Mouse (Mus musculus) embryonic facial prominence, embryonic 15.5 days (tissue): ENCODE measurements around the gene Smc1a. TPM values are rescaled to one million over a fixed set of nuclear protein-coding genes. Genes with fewer than 3 reads are reported as not detected.

ENCODE experiments used
- ATAC-seq: fragments of 200-750 bp; cut with Nextera tagmentation; 2 replicates; pipeline ENCODE4 v1.8.0; 2017; ENCODE audit warnings: low read depth, moderate TSS enrichment; ENCODE audit not compliant: insufficient number of reproducible peaks, low FRiP score, low TSS enrichment
- H3K27ac ChIP-seq: fragments of 300-500 bp; sonication (generic); replicated peaks from 2 replicates; pipeline ENCODE4 v1.5.1; 2015; ENCODE audit warnings: mild to moderate bottlenecking, inconsistent platforms
- H3K27me3 ChIP-seq: fragments of 300-500 bp; sonication (generic); 2 replicates; pipeline ENCODE4 v1.6.1; 2015; ENCODE audit warnings: inconsistent platforms
- H3K36me3 ChIP-seq: fragments of 300-500 bp; sonication (generic); 2 replicates; pipeline ENCODE4 v1.6.1; 2015; ENCODE audit warnings: mild to moderate bottlenecking, inconsistent platforms
- H3K4me1 ChIP-seq: fragments of 300-500 bp; sonication (generic); 2 replicates; pipeline ENCODE4 v1.6.1; 2015; ENCODE audit warnings: inconsistent platforms
- H3K4me2 ChIP-seq: fragments of 300-500 bp; sonication (generic); replicated peaks from 2 replicates; pipeline ENCODE4 v1.6.1; 2015; ENCODE audit warnings: mild to moderate bottlenecking, inconsistent platforms
- H3K4me3 ChIP-seq: fragments of 300-500 bp; sonication (generic); replicated peaks from 2 replicates; pipeline ENCODE4 v1.5.1; 2015; ENCODE audit warnings: mild to moderate bottlenecking, inconsistent platforms
- H3K9ac ChIP-seq: fragments of 300-500 bp; sonication (generic); 2 replicates; pipeline ENCODE4 v1.6.1; 2015; ENCODE audit warnings: inconsistent platforms
- H3K9me3 ChIP-seq: fragments of 300-500 bp; sonication (generic); replicated peaks from 2 replicates; pipeline ENCODE4 v1.6.1; 2016; ENCODE audit warnings: inconsistent platforms
- WGBS: fragments of 180-500 bp; shearing (Covaris S2); methylation state at CpG from one replicate; pipeline ENCODE4 v1.1.7; 2015; 5-methylcytosine and 5-hydroxymethylcytosine counted together
- polyA plus RNA-seq: library from polyadenylated mRNA; unstranded; fragments of >200 nt; fragmentation: Nextera tagmentation; extraction: Ambion mirVana; gene quantifications from 2 replicates; pipeline ENCODE4 v1.2.1, GENCODE M21; 2015

Gene Smc1a
- polyA plus RNA-seq, result 98.2 and 100 TPM in 2 replicates

DNA sequence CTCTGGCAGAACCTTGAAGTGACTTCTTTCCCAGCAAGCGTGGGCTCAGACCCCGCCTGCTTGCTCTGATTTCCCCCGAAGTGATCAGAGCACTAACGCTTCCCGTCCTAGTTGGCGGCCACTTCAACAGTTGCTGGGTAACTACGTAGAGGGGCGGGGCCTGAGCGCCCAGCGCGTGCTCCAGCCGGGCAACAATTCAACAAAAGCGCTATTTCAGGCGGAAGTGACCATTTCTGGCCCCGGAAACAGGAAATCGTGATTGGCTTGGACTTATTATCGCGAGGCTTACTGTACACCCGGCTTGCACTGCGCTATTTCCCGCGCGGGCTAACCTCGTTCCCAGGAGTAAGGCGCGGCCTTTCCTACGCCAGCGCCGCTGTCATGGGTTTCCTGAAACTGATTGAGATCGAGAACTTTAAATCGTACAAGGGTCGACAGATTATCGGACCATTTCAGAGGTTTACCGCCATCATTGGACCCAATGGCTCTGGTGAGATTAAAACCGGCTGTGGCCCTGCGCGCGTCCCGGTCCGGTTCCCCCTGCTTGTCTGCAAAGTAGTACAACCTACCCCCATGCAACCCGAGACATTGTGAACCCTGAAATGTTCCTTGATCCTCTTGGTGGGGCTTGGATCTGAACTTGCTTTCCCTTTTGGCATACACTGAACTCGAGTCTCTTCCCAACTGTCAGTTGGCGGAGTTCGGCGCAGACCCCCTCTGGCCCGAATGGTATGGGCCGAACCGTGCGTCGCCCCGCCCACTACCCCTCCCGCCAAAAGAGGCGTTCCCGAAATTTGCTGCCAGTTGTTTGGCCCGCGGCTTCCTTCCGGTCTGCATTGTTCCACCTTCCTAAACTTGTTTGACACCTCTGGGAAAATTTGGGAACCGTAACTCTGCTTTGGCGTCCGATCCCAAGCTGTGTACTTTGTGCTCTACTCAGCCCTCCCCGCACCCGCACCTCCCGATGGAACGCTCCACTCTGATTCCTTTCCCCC lies at the start of gene Smc1a, which contains the start of gene Ribc1:
Gene Smc1a (plus strand): TSS at position 278 of the 995 bp plus-strand sequence.
Gene Ribc1 (minus strand): TSS at position 145 of the 995 bp plus-strand sequence.
- ATAC-seq, result peak; percentile 98
- WGBS, result 18% methylated on average over 64 of the region's 64 CpGs
- Histone ChIP-seq H3K9ac (peak within 1 kb of the TSS; percentile 39), H3K4me1 (0 out of 2 replicates have a peak, but pooled peaks cover 3% of the 10 kb centered on the region), H3K4me3 (peak within 1 kb of the TSS; percentile 56), H3K9me3 (no peaks in the 10 kb centered on the region), H3K27ac (peak within 1 kb of the TSS; percentile 95), H3K4me2 (peak within 1 kb of the TSS; percentile 51), H3K36me3 (no peaks in the 10 kb centered on the region), H3K27me3 (peaks cover 10% of the 10 kb centered on the region; the same call in 1 of the 2 replicates)

DNA sequence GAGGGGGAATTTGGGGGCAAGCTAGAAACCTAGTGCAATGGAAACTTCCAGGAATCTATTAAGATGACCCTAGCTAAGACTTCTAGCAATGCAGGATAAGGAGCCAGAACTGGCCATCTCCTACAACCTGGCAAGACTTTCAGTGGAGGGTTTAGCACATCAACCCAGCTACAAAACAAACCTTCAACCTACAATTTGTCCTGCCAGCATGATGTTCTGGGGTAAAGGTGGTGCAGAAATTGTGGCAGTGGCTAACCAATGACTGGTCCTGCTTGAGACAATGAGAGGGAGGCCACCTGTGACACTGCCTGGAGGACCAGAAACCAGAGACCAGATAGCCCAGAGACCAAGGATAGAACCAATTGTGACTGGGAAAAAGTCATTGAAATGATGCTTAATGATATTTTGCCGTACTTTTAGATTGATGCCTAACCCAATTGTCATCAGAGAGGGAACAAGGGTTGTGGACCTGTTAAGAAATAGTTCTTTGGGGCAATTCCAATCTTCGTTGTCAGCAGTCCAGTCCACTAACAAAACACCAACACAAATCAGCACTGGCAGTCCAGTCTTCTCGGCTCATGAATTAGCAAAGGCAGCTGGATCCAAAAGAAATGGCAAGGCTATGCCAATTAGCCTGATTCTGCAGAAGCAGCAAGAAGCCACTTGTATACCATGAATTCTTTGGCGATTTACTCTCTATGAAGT lies 17.1 kb upstream of the Smc1a start:
- no peak overlapping the region for H3K4me2 ChIP-seq
- no peak for ATAC-seq
- whole genome bisulfite sequencing, result 70% methylated on average over 4 of the region's 4 CpGs
- no peak overlapping the region for H3K27ac ChIP-seq
- H3K27me3 ChIP-seq, result peaks cover 27% of the 10 kb centered on the region
- no peaks in the 10 kb centered on the region for H3K9me3 ChIP-seq
- no peaks in the 10 kb centered on the region for H3K4me1 ChIP-seq
- 0 out of 2 replicates have a peak, but pooled peaks cover 3% of the 10 kb centered on the region for H3K36me3 ChIP-seq
- H3K4me3 ChIP-seq, result no peak overlapping the region
- H3K9ac ChIP-seq, result no peak overlapping the region

DNA sequence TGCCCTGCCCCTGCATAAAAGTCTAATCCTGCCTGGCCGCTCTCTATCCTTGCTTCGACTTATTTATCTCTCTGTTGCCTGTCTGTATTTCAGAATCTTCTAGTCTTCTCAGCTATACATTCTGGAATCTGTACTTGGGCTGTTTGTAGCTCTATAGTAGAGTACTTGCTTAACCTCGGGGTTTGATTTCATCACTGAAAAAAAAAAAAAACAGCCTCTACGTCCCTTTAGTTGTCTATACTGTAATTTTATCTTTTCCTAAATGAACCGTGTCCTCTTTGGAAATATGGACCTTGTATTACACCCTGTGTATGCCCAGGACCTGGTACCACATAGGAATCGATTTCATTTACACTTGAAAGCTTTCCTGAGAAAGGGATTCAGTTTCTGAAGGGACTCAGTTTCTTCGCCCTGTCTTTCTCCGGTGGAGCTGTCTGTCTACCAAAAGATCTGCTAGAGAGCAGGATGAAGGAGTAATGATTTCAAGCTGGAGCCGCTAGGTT lies 15.0 kb upstream of the Smc1a start:
- Histone ChIP-seq H3K4me1 (no peaks in the 10 kb centered on the region), H3K36me3 (0 out of 2 replicates have a peak, but pooled peaks cover 3% of the 10 kb centered on the region), H3K9ac (no peak overlapping the region), H3K27me3 (peaks cover 26% of the 10 kb centered on the region), H3K9me3 (no peaks in the 10 kb centered on the region), H3K4me3 (peak overlapping the region; percentile 48), H3K4me2 (peak overlapping the region; percentile 56), H3K27ac (peak overlapping the region; percentile 55; the same call in 1 of the 2 replicates)
- WGBS, result 24% methylated on average over 9 of the region's 9 CpGs
- no peak for ATAC-seq

DNA sequence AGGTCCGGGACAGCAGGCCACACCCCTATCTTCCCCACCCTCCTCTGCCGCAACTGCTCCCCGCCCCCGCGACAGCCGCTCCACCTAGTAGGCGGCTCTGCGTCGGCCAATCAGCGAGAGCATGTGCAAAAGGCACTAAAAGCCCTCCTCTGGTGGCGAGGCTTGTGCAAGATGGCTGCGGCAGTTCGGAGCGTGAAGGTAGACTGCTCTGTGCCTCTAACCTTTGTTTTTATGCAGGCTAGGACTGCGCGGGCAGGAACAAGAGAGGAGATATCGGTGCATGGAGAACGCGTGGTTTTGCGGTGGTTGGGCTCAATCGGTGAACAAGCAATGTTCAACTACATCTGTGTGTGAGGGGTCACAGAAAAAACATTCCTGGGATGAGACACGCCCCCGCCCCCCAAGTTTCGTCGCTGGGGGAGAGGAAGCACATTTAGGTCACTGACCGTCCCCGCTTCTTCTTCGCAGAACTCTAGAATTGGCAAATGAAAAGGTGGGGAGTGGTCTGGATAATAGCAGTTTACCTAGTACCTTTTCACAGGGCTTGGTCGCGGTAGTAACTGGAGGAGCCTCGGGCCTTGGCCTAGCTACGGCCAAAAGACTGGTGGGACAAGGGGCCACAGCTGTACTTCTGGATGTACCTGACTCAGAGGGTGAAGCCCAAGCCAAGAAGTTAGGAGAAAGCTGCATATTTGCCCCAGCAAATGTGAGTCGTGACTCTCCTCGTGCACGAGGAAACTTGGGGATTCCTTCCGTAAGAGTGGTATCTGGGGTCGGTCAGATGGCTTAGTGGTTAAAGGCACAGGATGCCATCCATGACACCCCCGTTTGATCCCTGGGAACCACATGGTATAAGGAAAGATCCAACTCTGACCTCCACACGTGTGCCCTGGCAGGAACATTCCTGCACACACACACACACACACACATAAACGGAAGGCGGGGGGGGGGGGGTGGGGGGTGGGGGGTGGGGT lies 14.2 kb upstream of the Smc1a start, which contains the start of gene Hsd17b10:
Gene Hsd17b10 (plus strand): TSS at position 109 of the 974 bp plus-strand sequence.
- Histone ChIP-seq H3K4me3 (peak within 1 kb of the TSS; percentile 48), H3K4me2 (peak within 1 kb of the TSS; percentile 56), H3K4me1 (no peaks in the 10 kb centered on the region), H3K9me3 (no peaks in the 10 kb centered on the region), H3K27me3 (peaks cover 26% of the 10 kb centered on the region), H3K36me3 (0 out of 2 replicates have a peak, but pooled peaks cover 3% of the 10 kb centered on the region), H3K27ac (peak within 1 kb of the TSS; percentile 71), H3K9ac (peak within 1 kb of the TSS; percentile 40; the same call in 1 of the 2 replicates)
- peak; percentile 96 for ATAC-seq
- WGBS, result 22% methylated on average over 41 of the region's 41 CpGs

DNA sequence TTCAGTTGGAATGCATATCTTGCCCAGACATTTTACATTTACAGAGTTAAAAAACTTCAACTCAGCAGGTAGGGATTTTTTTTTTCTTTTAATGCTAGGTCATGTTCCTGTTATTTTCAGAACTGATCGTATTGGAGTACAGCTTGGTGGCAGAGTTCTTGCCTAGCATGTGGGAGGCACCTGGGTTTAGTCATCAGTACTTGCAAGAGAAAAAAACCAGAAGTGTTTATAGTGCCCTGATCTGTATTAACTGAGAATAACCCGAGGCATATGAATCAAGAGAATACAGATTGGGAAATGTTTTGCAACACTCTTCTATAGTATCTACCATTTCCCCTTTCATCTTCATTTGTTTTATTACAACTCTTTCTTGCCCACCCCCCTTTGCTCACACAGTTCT lies 13.4 kb upstream of the Smc1a start:
- Histone ChIP-seq H3K4me2 (peak overlapping the region; percentile 56; the same call in 1 of the 2 replicates), H3K4me3 (peak overlapping the region; percentile 48; the same call in 1 of the 2 replicates), H3K4me1 (no peaks in the 10 kb centered on the region), H3K9ac (no peak overlapping the region), H3K9me3 (no peaks in the 10 kb centered on the region), H3K27me3 (peaks cover 26% of the 10 kb centered on the region), H3K27ac (no peak overlapping the region), H3K36me3 (0 out of 2 replicates have a peak, but pooled peaks cover 3% of the 10 kb centered on the region)
- no peak for ATAC-seq
- 45% methylated on average over 2 of the region's 2 CpGs for WGBS

DNA sequence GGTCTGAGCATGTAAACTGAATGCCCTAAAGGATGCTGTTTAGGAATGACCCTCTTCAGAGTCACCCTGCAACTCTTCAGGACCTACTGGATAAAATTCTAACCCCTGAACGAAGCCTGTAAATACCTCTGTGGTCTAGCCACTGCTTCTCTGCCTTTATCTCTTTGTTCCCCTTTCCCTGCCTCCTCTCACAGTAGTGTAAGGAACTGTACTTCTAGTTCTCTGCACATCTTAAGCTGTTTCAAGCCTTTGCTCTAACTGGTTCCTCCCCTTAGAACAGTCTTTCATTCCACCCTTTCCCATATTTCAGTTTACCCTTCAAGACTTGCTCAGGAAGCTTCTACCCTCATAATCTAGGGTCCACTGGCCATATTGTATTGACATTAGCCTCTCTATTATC lies 8.4 kb upstream of the Smc1a start:
- Histone ChIP-seq H3K4me3 (no peak overlapping the region), H3K4me2 (no peak overlapping the region), H3K9me3 (no peaks in the 10 kb centered on the region), H3K4me1 (no peaks in the 10 kb centered on the region), H3K27ac (no peak overlapping the region), H3K36me3 (0 out of 2 replicates have a peak, but pooled peaks cover 3% of the 10 kb centered on the region), H3K9ac (no peak overlapping the region), H3K27me3 (peaks cover 18% of the 10 kb centered on the region)
- ATAC-seq, result no peak
- WGBS, result 73% methylated on average over 1 of the region's 1 CpGs

DNA sequence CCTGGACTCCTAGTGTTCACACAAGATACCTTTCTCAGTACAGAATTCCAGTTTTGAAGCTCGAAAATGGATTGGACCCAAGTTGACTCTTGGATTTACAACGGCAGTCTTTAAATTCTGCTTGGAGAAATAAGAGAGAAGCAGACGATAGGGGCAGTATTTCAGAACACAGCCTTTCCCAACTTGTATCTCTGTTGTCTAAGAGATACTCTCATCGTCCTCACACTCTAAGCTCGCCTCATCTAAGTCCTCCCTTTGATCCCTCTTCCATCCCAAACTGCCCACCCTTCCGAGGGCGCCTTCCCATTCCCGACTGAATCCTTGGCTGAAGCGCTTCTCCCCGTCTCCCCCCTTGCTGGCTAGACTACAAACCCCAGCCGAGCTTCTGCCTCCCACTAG lies 477 bp upstream of the Smc1a start:
- peak overlapping the region; percentile 51 for H3K4me2 ChIP-seq
- peak overlapping the region; percentile 56 for H3K4me3 ChIP-seq
- no peaks in the 10 kb centered on the region for H3K36me3 ChIP-seq
- H3K27ac ChIP-seq, result peak overlapping the region; percentile 85
- 0 out of 2 replicates have a peak, but pooled peaks cover 3% of the 10 kb centered on the region for H3K4me1 ChIP-seq
- peak; percentile 16; the same call in 1 of the 2 replicates for ATAC-seq
- H3K9ac ChIP-seq, result peak overlapping the region; percentile 12; the same call in 1 of the 2 replicates
- WGBS, result 16% methylated on average over 11 of the region's 11 CpGs
- no peaks in the 10 kb centered on the region for H3K9me3 ChIP-seq
- peaks cover 10% of the 10 kb centered on the region; the same call in 1 of the 2 replicates for H3K27me3 ChIP-seq

DNA sequence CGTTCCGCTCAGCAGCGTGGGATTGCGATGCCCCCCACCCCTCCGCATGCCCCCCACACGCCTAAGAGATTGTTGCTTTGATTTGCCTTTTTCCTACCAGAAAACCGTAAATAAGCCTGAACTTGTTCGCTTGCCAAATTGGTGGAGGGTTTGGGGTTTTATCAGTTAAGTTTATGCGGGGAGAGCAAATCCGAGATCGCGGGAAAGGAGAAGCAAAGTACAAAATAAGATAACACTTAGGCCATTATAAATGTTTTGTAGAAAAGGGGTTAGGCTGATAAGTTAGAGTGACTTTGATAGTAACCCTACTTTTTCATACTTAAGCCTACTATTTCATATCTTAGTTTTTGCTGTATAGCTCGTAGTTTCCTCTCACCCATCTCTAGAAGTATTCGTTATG lies 958 bp downstream of the Smc1a start:
- no peak for ATAC-seq
- H3K27ac ChIP-seq, result peak overlapping the region; percentile 95

DNA sequence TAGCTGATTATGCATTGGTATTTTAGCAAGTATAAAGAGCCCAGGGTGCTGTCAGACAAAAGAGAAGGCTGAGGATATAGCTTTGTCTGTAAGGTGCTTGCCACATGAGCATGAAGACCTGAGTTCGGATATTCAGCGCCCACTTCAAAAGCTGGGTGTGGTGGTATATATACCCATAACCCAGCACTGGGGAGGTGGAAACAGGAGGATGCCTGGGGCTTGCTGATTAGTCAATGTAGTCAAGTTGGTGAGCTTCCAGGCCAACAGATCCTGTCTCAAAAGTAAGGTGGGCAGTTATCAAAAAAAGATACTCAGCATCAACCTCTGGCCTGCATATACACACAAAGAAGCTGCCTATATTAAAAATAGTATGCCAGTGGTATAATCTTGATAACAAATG lies 3.1 kb downstream of the Smc1a start:
- Histone ChIP-seq H3K9me3 (no peaks in the 10 kb centered on the region), H3K36me3 (peaks cover 7% of the 10 kb centered on the region; the same call in 1 of the 2 replicates), H3K4me2 (no peak overlapping the region), H3K4me1 (0 out of 2 replicates have a peak, but pooled peaks cover 3% of the 10 kb centered on the region), H3K27me3 (peaks cover 14% of the 10 kb centered on the region), H3K9ac (no peak overlapping the region), H3K4me3 (no peak overlapping the region), H3K27ac (no peak overlapping the region)
- 80% methylated on average over 2 of the region's 2 CpGs for WGBS
- no peak for ATAC-seq

More for the DNA sequence above, 958 bp downstream of the Smc1a start:
- Histone ChIP-seq H3K4me1 (0 out of 2 replicates have a peak, but pooled peaks cover 3% of the 10 kb centered on the region), H3K4me3 (peak overlapping the region; percentile 56), H3K27me3 (peaks cover 10% of the 10 kb centered on the region; the same call in 1 of the 2 replicates), H3K36me3 (no peaks in the 10 kb centered on the region), H3K9ac (0 out of 2 replicates have a peak overlapping the region, but pooled peaks have one; percentile 39), H3K4me2 (peak overlapping the region; percentile 49), H3K9me3 (no peaks in the 10 kb centered on the region)
- 13% methylated on average over 14 of the region's 14 CpGs for WGBS
